ENCODE assay signal across 8 mouse cellular contexts in genomic region chr11:72576466-72577351, GRCm38 (mm10). TPM values are rescaled to one million over a fixed set of nuclear protein-coding genes. Genes with fewer than 3 reads are reported as not detected.
DNase-seq lines count a peak whose midpoint lies in the region; ATAC-seq and TF ChIP-seq lines count a peak whose summit lies in the region.

No protein-coding gene starts in this region.

- no peak overlapping the region for H3K9ac ChIP-seq in liver, embryonic 14.5 days (replicated peaks)

- H3K4me3 ChIP-seq in hindbrain, embryonic 10.5 days: peak overlapping the region; percentile 51
- H3K4me3 ChIP-seq in liver, embryonic 14.5 days (ENCODE audit: insufficient read depth in 1 of 2, low read depth in 2 of 2, low read length in 2 of 2): peak overlapping the region; percentile 31 to 49

- 3% methylated on average over 24 of the region's 24 CpGs for WGBS in hindbrain, embryonic 10.5 days
- 5% methylated on average over 24 of the region's 24 CpGs for WGBS in liver, embryonic 14.5 days (ENCODE audit: insufficient replicate concordance)

- peak overlapping the region; percentile 65 for H3K4me2 ChIP-seq in liver, embryonic 14.5 days (ENCODE audit: low read depth)

- peak; percentile 42 for TF ChIP-seq CTCF in liver, embryonic 14.5 days (IDR thresholded peaks at IDR 0.05; ENCODE audit: low read depth)

- peaks cover 5% of the 10 kb centered on the region; the same call in 1 of the 2 replicates for H3K27me3 ChIP-seq in hindbrain, embryonic 10.5 days (ENCODE audit: insufficient read depth, poor library complexity, severe bottlenecking)
- no peaks in the 10 kb centered on the region for H3K27me3 ChIP-seq in liver, embryonic 14.5 days (ENCODE audit: control insufficient read depth, insufficient read depth, low read length)

- H3K27ac ChIP-seq in hindbrain, embryonic 10.5 days: peak overlapping the region; percentile 81
- H3K27ac ChIP-seq in liver, embryonic 14.5 days: no peak overlapping the region

- H3K36me3 ChIP-seq in hindbrain, embryonic 10.5 days: no peaks in the 10 kb centered on the region
- no peaks in the 10 kb centered on the region for H3K36me3 ChIP-seq in liver, embryonic 14.5 days (replicated peaks; ENCODE audit: control insufficient read depth, insufficient read depth, low read depth)

- peak; percentile 37 for DNase-seq in adrenal gland, postnatal 10 days
- no peak for DNase-seq in adrenal gland, postnatal 4 days (ENCODE audit: low spot score in 2 of 2)
- DNase-seq in CD4-positive helper T cell, adult 2 months (ENCODE audit: low read depth, low spot score): peak; percentile 30
- DNase-seq in hindbrain, embryonic 10.5 days (ENCODE audit: low spot score): peak; percentile 38
- no peak for DNase-seq in liver, embryonic 14.5 days (ENCODE audit: low read depth in 3 of 3, low spot score in 3 of 3)
- peak; percentile 37 for DNase-seq in naive thymus-derived CD4-positive, alpha-beta T cell, adult 2 months (ENCODE audit: low read depth)
- DNase-seq in layer of hippocampus, adult 9-10 months (ENCODE audit: low spot score): no peak

- 0 out of 2 replicates have a peak, but pooled peaks have one; percentile 23 for ATAC-seq in common myeloid progenitor, adult 5-6 weeks (replicated peaks; ENCODE audit: low read depth, poor library complexity, severe bottlenecking)
- ATAC-seq in liver, embryonic 14.5 days (ENCODE audit: insufficient read depth): no peak

- no peak for TF ChIP-seq EP300 in liver, embryonic 14.5 days (IDR thresholded peaks at IDR 0.05; ENCODE audit: low read depth)

- no peaks in the 10 kb centered on the region for H3K9me3 ChIP-seq in hindbrain, embryonic 10.5 days
- H3K9me3 ChIP-seq in liver, embryonic 14.5 days (ENCODE audit: control insufficient read depth, low read length): no peaks in the 10 kb centered on the region

- H3K4me1 ChIP-seq in hindbrain, embryonic 10.5 days (replicated peaks): peaks cover 18% of the 10 kb centered on the region
- H3K4me1 ChIP-seq in liver, embryonic 14.5 days (replicated peaks; ENCODE audit: control insufficient read depth in 2 of 2, insufficient read depth in 2 of 2, low read length in 1 of 2): peaks cover 0 to 3% of the 10 kb centered on the region in 2 experiments; a peak in 2 of 4 replicates

RNA-seq across cellular contexts. Expression of gene Spns3, which starts 26.4 kb away (rescaled TPM):
- under 1 TPM; 0.21 to 0.55 TPM for total RNA-seq in adrenal gland, postnatal 10 days (2021)
- under 1 TPM; 0.45 to 0.50 TPM for total RNA-seq in adrenal gland, postnatal 4 days (2021)
- total RNA-seq in common myeloid progenitor, adult 5-6 weeks (2017): 20.5 and 29.3 TPM in 2 replicates
- polyA plus RNA-seq in hindbrain, embryonic 10.5 days (2016; fragmentation: Nextera tagmentation; extraction: Ambion mirVana): 0.09 and 0.16 TPM in 2 replicates
- 1.3 and 1.7 TPM in 2 replicates for polyA plus RNA-seq in liver, embryonic 14.5 days (2012; rRNA removed)
- 1.3 TPM in 2 replicates for polyA plus RNA-seq in liver, embryonic 14.5 days (2014; fragmentation: Nextera tagmentation; extraction: Ambion mirVana)

RNA-seq across cellular contexts. Expression of gene Ube2g1, which starts 30.4 kb away (rescaled TPM):
- 10 to 100 TPM; 45.0 to 45.9 TPM for total RNA-seq in adrenal gland, postnatal 10 days (2021)
- 10 to 100 TPM; 47.0 to 48.1 TPM for total RNA-seq in adrenal gland, postnatal 4 days (2021)
- 37.2 and 41.3 TPM in 2 replicates for total RNA-seq in common myeloid progenitor, adult 5-6 weeks (2017)
- polyA plus RNA-seq in hindbrain, embryonic 10.5 days (2016; fragmentation: Nextera tagmentation; extraction: Ambion mirVana): 93.0 and 95.7 TPM in 2 replicates
- polyA plus RNA-seq in liver, embryonic 14.5 days (2012; rRNA removed): 5.6 and 7.5 TPM in 2 replicates
- polyA plus RNA-seq in liver, embryonic 14.5 days (2014; fragmentation: Nextera tagmentation; extraction: Ambion mirVana): 21.7 and 22.7 TPM in 2 replicates

Comparison
In these comparisons a context has a peak if more than half of its experiments do, and no peak if none do; other contexts are left out.
1. DNase-seq: peak in adrenal gland, postnatal 10 days (single experiment), CD4-positive helper T cell, adult 2 months (single experiment), hindbrain, embryonic 10.5 days (single experiment) and naive thymus-derived CD4-positive, alpha-beta T cell, adult 2 months (single experiment); none in adrenal gland, postnatal 4 days (0 of 2), liver, embryonic 14.5 days (0 of 3) and layer of hippocampus, adult 9-10 months (single experiment).
2. RNA of gene Spns3, which starts 26.4 kb away (total RNA-seq): 20.5 to 29.3 TPM in common myeloid progenitor, adult 5-6 weeks; 0.21 to 0.55 TPM in adrenal gland, postnatal 10 days and 0.45 to 0.50 TPM in adrenal gland, postnatal 4 days; every median in the first group is over 10 times any median in the second.